Mouse (Mus musculus) layer of hippocampus, adult 2 months (tissue): ENCODE measurements at regions not wholly inside any gene's neighbourhood (a gene's known extent, or its start where the extent isn't known, plus 50 kb on each side); places are given as distances from the start of the nearest gene placed in this dataset.
A peak's percentile ranks its signal among the peaks of the same experiment; 100 is the strongest.

ENCODE experiments used
- DNase-seq, 2 experiments: peaks; one replicate each; pipeline ENCODE4 v3.0.0; 2022; ENCODE audit warnings: low spot score in 2 of 2
- H3K27ac ChIP-seq: fragments of 200-600 bp; 2 replicates; pipeline ENCODE4 v1.8.1; 2022
- H3K4me3 ChIP-seq: fragments of 200-600 bp; 2 replicates; pipeline ENCODE4 v1.8.1; 2022; ENCODE audit warnings: mild to moderate bottlenecking
- CTCF ChIP-seq: fragments of 200-600 bp; conservative IDR thresholded peaks from 2 replicates; pipeline ENCODE4 v1.8.1; 2022; ENCODE audit warnings: antibody characterized with exemption, mild to moderate bottlenecking, moderate library complexity

DNA sequence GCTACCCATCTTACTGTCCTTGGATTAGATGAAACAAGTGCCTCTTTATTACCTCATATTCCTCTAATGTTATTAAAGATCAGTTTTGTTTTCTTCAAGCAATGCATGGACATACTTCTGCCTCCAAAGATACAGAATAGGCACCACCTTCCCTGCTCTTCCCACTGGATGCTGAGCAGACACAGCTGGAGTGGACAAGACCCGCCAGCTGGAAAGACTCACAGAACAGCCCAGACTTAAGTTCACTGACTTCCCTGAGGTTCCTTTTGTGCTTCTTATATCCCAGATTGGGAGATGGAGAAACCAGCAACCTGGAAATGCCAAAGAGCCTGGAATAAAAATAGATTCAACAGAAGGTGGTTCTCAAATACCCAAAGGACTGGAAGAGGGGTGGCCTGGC lies 245.0 kb downstream of the Sorl1 start:
- DNase-seq, result no peak
- no peak overlapping the region for H3K27ac ChIP-seq
- TF ChIP-seq CTCF, result no peak
- H3K4me3 ChIP-seq, result no peak overlapping the region

DNA sequence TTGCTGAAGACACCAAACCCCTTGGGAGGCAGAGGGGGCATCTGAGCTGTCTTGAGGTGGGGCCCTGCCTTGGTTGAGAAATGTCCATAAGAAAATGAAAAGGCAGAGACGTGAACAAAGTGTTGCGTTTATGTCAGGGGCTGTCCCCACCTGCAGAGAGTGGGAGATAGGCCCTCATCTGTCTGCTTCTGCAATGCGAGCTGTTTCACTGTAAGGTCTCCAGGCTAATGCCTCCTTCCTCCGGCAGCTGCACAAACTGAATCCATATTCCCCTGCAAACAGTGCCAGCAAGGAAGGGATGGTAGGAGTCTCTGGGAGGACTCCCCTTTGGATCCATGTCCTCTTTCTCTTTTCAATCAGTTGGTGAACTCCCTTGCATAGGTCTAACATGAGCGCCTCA lies 263.0 kb downstream of the Sorl1 start:
- no peak for DNase-seq
- H3K4me3 ChIP-seq, result no peak overlapping the region
- 0 out of 2 replicates have a peak, but pooled peaks have one; percentile 20 for TF ChIP-seq CTCF
- H3K27ac ChIP-seq, result no peak overlapping the region; the same call in 1 of the 2 replicates

DNA sequence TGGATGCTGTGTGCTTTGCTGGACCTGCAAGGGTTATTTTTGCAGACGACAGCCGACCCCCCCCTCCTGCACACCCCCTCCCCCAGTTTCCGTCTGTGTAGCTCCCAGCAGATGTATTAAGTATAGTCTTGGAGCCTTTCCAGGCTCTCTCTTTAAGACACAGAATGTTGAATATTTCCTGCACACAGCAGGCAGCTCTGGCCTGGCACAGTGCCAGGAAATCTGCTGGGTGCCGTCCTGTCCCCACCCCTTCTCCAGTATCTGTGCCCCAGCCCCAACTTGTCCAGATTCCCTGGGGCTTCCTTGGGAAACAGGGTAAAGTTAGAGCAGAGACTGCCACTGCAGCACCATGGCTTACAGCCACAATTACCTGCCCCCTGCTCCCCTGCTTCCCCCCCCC lies 263.4 kb downstream of the Sorl1 start:
- Histone ChIP-seq H3K4me3 (no peak overlapping the region), H3K27ac (no peak overlapping the region; the same call in 1 of the 2 replicates)
- no peak for TF ChIP-seq CTCF
- peak; percentile 25 to 42 for DNase-seq

DNA sequence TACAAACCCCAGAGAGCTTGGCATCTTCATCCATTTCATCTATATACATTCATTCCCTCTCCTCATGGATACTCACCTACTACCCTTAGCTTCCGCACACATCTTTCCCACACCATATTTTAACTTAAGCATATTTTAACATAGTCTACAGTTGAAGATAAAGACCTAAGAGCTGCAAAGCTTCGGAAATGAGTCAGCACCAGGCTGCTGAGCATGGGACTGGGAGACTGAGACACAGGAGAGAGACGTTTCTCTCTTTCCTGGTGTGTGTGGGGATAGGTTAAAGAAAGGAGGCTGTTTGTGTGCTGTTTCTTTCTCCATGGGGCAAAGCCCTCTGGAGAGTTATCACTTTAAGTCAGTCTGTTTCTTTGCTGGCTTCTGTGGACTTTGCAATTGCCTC lies 264.3 kb downstream of the Sorl1 start:
- no peak for TF ChIP-seq CTCF
- no peak for DNase-seq
- no peak overlapping the region for H3K27ac ChIP-seq
- H3K4me3 ChIP-seq, result no peak overlapping the region

DNA sequence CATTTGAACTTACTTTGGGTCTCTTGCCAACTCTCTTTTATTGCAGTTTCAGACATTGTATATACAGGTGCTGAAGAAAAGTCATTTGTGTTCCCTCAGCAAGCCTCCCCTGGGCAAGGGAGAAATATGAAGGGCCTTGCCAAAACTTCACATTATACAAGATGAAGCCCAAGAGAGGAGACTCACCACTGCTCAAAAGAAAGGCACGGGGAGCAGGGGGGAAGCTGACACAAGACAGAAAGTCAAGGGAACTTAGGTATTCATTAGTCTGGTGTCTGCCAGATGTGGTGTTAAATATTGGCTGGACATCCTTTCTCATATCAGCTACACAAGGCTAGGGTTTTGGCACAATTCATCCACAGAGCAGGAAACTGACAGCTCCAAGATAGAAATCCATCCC lies 272.0 kb downstream of the Sorl1 start:
- Histone ChIP-seq H3K27ac (no peak overlapping the region), H3K4me3 (no peak overlapping the region)
- TF ChIP-seq CTCF, result no peak
- no peak for DNase-seq

DNA sequence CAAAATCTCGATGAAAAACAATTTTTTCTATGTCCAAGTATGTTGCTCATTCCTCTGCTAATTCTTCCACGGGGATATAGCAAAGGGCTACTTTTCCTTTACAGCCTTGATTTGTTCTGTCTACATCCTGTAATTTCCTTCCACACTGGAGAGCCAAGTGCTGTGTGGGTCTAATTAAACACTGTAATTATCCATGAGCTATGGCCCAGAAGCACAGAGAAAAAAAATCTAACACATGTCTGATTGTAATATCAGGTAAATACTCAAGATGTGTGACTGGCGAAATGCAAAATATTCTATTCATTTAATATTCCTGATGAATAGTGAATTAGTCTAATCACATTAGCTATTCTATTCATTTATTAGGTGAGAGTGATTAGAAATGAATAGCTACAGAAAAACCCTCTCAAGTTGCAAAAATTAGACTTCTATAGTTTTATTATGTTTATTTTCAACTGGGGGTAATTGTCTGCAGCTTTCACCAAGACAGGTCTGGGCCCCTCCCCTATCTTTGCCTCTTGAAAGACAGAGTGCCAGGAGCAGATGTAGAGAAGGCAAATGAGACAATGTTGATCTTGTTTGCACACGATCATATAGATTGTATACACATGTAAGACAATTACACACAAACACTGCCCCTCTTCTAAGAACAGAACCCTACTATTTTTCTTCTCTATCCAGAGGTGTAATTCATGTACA lies 274.3 kb downstream of the Sorl1 start:
- no peak overlapping the region for H3K27ac ChIP-seq
- DNase-seq, result no peak
- no peak for TF ChIP-seq CTCF
- no peak overlapping the region for H3K4me3 ChIP-seq

DNA sequence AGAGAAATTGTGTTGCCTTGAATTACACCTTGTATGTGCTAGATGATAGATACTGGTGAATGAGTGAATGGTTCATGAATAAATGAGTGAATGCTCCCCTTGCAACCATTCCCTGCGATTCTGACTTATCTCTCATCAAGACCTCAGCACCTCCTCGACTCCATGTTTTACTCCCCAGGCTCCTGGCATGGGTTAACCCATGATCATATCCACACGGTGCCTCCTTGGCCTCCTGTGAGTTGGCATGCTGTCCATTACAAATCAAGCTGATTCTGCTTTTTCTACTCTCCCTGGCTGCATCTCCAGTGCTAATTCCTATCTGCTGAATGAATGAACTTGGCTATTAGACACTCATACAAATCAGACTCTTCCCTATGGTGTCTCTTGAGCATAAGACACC lies 279.5 kb downstream of the Sorl1 start:
- no peak overlapping the region for H3K27ac ChIP-seq
- no peak overlapping the region for H3K4me3 ChIP-seq
- TF ChIP-seq CTCF, result no peak
- no peak for DNase-seq

DNA sequence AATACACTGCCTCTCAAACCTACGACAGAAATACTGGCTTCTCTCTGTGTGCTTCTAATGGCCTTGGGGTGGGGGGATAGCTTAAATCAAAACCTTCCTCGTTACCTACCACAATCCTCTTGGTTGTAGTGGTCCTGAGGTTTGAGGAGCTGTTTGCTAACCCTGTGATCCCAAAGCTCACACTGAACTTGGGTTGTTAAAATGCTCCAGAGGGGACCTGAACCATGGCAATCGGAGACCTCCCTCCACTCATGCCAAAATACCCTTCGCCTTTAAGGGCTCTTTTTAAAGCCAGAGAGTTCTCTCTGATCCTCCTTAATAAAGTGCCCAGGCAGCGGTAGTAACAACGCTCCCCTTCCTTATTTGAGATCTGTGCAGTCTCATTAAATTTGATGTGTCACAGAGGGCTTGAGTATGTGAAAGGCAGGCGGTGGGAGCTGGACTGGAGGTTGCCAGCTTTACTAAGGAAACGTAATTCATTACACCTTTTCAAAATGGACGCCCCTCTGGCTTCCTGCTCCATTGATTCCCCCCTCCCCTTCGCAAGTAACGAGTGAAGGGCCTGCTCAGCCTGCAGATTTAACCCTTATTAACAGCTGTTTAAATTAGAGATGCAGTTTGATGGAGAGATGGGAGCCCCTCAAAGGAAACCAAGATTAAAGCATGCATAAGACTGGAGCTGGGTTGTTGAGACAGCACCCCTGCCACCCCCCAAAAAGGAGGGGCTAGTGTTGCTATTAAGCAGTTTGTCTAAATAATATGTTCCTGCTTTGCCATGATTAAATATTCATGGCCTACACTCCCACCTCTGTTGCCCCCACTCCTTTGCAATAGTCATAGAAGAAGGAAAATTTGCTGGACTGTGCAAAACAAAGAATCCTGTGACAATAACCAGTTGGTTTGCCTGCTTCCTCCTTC lies 289.4 kb downstream of the Sorl1 start:
- no peak overlapping the region for H3K4me3 ChIP-seq
- H3K27ac ChIP-seq, result no peak overlapping the region
- TF ChIP-seq CTCF, result no peak
- no peak for DNase-seq

DNA sequence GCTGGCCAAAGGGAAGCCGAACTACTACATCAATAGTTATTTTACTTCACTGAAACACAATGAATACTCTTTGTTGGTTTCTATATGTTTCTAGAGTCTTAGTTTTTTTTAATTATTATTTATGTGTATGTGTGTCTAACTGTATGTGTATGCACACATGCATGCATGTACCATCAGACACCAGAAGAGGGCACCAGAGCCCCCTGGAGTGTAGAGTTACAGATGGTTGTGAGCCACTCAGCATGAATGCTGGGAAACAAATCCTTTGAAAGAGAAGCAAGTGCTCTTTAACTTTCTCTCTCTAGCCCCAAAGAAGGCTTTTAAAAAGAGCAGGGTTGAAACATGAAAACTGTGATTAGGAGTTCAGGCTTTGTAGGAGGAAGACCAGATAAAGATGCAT lies 290.7 kb downstream of the Sorl1 start:
- no peak for DNase-seq
- peak; percentile 51 for TF ChIP-seq CTCF

DNA sequence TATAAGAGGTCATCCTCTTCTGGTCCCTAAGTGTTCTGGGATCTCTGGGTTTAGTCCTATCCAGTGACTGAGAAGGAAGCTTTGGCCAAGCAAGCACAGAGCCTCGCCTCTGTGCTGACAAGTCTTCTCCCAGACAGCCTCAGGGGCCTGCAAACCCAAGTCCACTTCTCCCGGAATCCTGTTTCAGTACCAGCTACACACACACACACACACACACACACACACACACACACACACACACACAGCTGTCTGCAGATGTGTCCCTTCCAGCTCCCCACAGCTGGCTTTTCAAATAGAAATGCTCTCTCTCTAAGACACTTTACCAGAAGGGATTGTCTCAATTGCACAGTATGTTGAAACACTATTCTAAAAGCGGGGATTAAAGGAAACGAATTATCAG lies 296.7 kb downstream of the Sorl1 start:
- no peak for DNase-seq
- Histone ChIP-seq H3K27ac (no peak overlapping the region), H3K4me3 (no peak overlapping the region)
- TF ChIP-seq CTCF, result no peak

More for the DNA sequence above, 290.7 kb downstream of the Sorl1 start:
- H3K4me3 ChIP-seq, result no peak overlapping the region
- no peak overlapping the region for H3K27ac ChIP-seq

DNA sequence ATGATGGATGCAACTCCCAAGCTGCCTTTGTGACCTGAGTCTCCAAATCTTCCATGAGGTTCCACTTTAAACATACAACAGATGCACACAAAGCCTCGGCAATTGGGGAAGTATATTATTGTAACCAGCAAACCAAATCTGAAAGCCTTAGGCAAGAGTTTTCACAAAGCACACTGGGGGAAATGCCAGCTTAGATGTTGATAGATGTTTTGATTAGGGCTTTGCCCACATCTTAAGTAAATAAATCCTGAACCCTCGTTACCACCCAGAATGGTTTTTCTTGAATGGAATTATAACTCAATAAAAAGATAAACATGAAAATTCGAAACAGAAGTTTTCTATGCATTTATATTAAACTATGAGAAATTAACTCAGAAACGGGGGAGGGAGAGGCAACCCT lies 302.7 kb downstream of the Sorl1 start:
- Histone ChIP-seq H3K27ac (no peak overlapping the region), H3K4me3 (no peak overlapping the region)
- no peak for DNase-seq
- TF ChIP-seq CTCF, result no peak

DNA sequence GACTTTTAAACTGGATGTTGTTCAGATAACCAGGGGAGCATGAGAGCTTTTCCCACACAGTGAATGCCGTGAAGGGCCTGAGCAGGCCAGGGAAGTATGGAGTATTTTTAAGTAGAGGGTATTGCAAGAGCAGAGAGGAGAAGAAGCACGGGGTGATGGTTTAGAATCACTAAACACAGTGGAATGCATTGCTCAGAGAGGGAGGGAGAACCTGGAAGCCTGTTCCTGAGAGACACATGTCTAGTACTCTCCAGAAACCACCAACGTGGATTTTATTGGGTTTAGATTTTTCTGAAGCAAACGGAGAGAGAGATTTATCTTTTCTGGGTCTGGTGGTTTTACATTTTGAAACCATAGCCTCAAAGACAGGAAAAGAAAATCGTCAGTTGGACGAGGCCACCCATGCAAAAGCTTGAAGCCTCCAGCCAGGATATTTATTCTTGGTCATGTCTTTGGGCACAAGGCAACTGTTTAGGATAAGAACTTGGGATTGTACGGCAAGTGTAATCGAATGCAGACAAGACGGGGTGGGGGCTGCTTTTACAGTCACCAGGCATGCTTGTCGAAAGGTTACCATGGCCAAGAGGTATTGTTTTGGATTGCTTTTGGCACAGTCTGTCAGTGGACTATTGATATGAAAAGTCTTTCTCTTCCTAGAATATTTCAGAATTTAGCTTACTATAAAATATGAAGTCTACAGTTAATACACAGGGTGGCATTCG lies 306.2 kb downstream of the Sorl1 start:
- no peak for DNase-seq
- no peak overlapping the region for H3K4me3 ChIP-seq
- H3K27ac ChIP-seq, result no peak overlapping the region
- TF ChIP-seq CTCF, result no peak

DNA sequence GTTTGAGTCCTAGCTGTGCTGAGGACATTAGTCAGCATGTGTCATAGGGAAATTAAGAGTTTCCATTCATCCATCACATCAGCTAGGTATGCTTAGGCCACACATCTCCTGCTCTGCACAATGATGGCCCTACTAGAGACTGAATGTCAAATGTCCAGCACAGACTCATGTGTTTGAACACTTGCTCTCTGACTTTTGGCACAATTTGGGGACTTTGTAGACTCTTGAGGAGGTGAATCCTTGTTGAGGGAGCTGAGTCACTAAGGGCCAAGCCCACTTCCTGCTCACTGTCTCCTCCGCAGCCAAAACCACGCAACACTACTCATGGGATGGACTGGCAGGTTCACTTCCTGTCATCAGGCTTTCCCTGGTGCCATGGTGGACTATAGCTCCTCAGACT lies 308.2 kb downstream of the Sorl1 start:
- no peak overlapping the region for H3K27ac ChIP-seq
- DNase-seq, result no peak
- no peak for TF ChIP-seq CTCF
- no peak overlapping the region for H3K4me3 ChIP-seq

DNA sequence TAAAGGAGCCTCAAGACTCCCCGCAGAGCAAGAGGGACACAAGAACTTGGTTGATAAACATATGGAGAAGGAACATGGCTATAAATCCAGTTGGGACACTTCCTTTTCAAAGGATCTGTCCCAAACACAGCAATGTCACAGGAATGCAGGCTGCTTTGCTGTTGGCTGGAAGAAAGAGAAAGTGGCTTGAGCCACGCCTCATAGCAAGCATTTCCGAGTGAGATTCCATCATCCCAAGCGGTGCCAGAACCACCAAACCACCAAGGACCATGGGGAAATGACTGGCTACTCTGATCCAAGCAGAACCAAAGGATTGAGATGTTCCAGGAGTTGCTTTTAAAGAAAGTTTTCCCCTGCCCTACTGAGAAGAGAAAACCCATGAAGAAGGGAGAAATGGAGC lies 314.8 kb downstream of the Sorl1 start:
- no peak for DNase-seq
- TF ChIP-seq CTCF, result no peak
- H3K4me3 ChIP-seq, result no peak overlapping the region
- H3K27ac ChIP-seq, result no peak overlapping the region
